Mouse (Mus musculus): Measurements from ENCODE around the gene Itgb1bp1.
A peak's percentile ranks its signal among the peaks of the same experiment; 100 is the strongest.

The Itgb1bp1 gene

GRCm38 (mm10) chr12:21241965-21242364 lies 44.1 kb downstream of the Itgb1bp1 start:
- DNase-seq = no peak

DNA sequence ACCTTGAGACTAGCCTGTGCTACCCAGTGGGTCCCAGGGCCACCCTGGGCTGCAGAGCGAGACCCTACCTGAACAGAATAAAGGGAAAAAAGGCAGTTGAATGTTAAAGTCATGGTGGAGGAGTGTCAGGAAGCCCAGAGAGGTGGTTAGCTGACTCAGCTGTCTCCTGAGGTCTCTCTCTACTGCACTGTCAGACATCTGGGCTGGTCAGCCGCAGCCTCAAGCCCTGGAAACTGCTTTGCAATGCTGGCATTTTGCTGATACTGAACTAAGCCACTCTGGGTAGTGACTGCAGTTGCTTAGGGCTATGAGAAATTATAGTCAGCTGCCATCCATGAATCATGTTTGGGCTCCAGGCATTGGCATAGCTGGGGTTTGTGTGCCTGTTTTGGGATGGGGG lies 51.5 kb downstream of the Itgb1bp1 start:
- no peak for DNase-seq

DNA sequence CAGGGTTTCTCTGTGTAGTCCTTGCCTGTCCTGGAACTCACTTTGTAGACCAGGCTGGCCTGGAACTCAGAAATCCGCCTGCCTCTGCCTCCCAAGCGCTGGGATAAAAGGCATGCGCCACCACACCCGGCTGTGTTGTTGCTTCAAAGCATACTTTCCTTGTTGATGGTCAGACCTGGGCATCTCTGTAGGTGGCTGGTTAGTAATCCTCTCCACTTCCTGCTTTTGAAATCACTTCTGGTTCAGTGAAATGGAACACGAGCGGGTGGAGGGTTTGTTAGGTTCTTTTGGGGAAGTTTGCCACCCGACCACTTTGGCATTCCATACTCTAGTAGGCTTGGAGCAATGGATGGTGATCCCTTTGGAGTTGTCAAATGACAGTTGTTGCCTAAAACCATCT lies 52.4 kb downstream of the Itgb1bp1 start:
- DNase-seq = no peak

GRCm38 (mm10) chr12:21229076-21229918 lies 56.8 kb downstream of the Itgb1bp1 start:
- no peak for DNase-seq

- no peak for DNase-seq
These were observed 57.4 kb downstream of the Itgb1bp1 start for GRCm38 (mm10) chr12:21228650-21229049.

GRCm38 (mm10) chr12:21227076-21227980 lies 58.8 kb downstream of the Itgb1bp1 start:
- peak in 1 of 2 experiments; percentile 11 for DNase-seq

GRCm38 (mm10) chr12:21226316-21226715 lies 59.8 kb downstream of the Itgb1bp1 start:
- no peak for DNase-seq

GRCm38 (mm10) chr12:21225358-21225757 lies 60.7 kb downstream of the Itgb1bp1 start:
- DNase-seq = no peak

- DNase-seq = no peak
These were observed 62.2 kb downstream of the Itgb1bp1 start for GRCm38 (mm10) chr12:21223923-21224322.

GRCm38 (mm10) chr12:21220596-21220995 lies 65.5 kb downstream of the Itgb1bp1 start:
- no peak for DNase-seq

- no peak for DNase-seq
These were observed 68.2 kb downstream of the Itgb1bp1 start for GRCm38 (mm10) chr12:21217776-21218444.

GRCm38 (mm10) chr12:21214551-21215165 lies 71.4 kb downstream of the Itgb1bp1 start:
- DNase-seq = no peak

DNA sequence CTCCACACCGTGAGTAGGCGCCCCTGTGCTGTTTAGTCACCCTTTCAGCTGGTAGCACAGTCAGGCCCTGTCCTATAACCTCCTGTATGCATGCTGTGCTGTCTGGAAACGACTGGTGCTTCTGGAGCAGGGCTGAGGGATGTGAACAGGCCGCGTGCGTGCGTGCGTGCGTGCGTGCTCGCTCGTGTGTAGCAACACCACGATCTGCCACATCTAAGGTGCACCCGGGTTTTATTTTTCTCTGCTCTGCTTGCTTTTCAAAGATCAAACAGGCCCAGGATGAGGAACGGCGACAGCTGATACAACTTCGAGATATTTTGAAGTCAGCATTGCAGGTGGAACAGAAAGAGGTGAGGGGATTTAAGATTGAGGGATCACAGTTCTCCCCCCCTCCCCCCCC lies 73.2 kb downstream of the Itgb1bp1 start:
- DNase-seq = no peak

GRCm38 (mm10) chr12:21209273-21209672 lies 76.8 kb downstream of the Itgb1bp1 start:
- no peak for DNase-seq

GRCm38 (mm10) chr12:21208172-21208795 lies 77.8 kb downstream of the Itgb1bp1 start:
- DNase-seq = no peak

- no peak for DNase-seq
These were observed 78.7 kb downstream of the Itgb1bp1 start for GRCm38 (mm10) chr12:21207422-21207821.

GRCm38 (mm10) chr12:21205799-21206198 lies 80.3 kb downstream of the Itgb1bp1 start:
- DNase-seq = no peak

DNA sequence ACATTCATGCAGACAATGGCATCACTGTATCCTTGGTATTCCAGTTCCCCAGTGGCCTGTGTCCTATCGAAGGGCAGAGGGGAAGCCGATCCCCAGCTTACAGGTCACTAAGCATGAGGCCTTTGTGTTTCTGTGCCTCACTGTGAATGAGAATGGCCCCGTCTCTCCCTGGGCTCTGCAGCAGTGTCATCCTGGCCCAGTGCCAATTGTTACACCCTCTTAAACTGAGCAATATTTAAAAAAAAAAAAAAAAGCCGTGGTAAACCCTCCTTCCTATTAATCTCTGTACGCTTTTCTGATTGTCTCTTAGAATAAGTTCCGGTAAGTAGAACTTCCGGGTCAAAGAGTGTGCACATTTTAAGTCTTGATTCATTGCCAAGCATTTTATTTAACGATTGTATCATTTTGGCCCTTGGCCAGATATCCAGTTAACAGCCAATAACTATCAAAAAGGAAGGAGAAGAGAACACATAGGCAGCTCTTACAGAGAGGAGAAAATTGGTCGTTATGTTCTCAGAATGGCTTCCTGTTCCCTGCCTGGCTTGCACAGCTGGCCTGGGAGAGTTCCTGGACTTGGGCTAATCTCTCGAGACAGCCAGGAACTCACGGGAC lies 81.3 kb downstream of the Itgb1bp1 start:
- no peak for DNase-seq

DNA sequence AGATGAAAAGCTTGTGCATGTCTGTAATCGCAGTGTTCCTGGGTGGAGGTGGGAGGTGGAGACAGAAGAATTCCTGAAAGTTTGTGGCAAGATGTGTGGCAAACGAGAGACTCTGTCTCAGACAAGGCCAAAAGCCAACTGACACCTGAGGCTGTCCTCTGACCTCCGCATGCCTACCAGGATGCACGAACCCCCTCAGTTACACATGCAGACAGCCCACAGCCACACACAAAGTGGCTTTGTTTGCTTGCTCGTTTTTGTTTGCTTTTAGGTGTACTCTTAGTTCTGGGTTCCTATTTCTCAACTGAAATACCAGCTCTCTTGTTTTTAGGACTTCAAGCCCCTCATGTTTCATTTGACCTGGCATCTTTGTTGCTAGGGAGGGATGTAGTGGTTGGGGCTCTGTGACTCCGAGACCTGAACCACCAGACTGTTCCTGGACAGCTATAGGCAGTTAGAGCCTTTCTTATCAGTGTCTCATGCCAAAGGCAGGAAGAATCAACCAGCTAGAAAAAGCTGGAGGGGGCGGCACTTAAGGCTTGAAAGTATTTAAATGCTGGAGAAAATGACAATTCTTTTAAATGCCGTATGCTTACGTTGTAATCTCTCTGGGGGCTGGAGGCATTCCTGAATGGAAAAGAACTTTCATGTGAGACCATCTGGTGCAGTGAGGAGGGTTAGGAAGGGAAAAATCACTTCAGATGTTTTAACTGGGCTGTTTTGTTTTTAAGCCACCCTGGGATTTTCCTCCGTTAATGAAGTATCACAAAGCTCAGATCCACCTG lies 84.4 kb downstream of the Itgb1bp1 start:
- no peak for DNase-seq

DNA sequence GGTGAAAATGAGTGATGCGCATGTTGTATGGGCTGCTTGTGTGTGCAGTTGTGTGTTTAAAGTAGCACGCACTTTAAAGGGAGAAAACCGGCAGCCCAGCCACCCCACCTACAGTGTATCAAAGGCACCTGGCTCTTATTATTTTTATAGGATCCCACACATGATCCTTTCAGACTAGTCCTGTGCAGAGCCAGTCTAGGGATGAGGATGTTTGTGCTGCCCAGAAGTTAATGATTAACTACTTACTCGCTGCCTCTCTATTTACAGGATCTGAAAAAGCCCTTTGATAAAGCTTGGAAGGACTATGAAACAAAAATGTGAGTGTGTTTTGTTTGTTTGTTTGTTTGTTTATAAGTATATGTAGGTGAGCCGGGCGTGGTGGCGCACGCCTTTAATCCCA lies 85.5 kb downstream of the Itgb1bp1 start:
- DNase-seq = no peak

DNA sequence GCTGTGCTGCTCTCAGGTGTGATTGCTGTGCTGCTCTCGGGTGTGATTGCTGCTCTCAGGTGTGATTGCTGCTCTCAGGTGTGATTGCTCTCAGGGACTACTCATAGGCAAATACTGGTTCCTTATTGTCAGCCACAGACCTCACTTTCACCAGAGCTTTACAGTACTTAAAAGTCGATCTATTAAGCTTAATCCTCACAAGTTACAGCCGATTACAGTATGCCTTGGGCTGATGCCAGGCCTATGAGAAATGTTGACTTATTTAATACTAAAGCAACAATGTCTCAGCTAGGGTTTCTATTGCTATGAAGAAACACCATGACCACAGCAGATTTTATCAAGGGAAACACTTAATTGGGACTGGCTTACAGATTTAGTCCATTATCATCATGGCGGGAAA lies 89.7 kb downstream of the Itgb1bp1 start:
- DNase-seq = no peak

All from thymus, adult 18-20 months (tissue).